In genomic region chr4:148760152-148760551, GRCm38 (mm10) we compare ENCODE assay signal across 26 mouse cellular contexts.
"Had no signal": no experiment of that assay in that cellular context is flagged by ENCODE, and none has a peak within 500 bp of the region (broad histone marks: within the 10 kb centered on the region; RNA-seq: fewer than 3 reads in every experiment).

No protein-coding gene starts in this region.

- H3K27ac ChIP-seq: heart, embryonic 10.5 days; hindbrain, embryonic 10.5 days; hindbrain, embryonic 12.5 days; hindbrain, embryonic 14.5 days; intestine, embryonic 15.5 days; kidney, embryonic 15.5 days; layer of hippocampus, adult 2 months; left cerebral cortex, adult 2 months; limb, embryonic 10.5 days; limb, embryonic 12.5 days; liver, embryonic 12.5 days had no signal

- ATAC-seq: hindbrain, embryonic 16.5 days; inflammation-experienced regulatory T-cells, adult 6 months; intestine, embryonic 15.5 days; liver, embryonic 12.5 days had no signal

- H3K9ac ChIP-seq: heart, embryonic 12.5 days; hindbrain, embryonic 12.5 days; hindbrain, embryonic 14.5 days; intestine, embryonic 15.5 days; kidney, embryonic 15.5 days; limb, embryonic 12.5 days; liver, embryonic 12.5 days had no signal

- H3K4me1 ChIP-seq: heart, embryonic 10.5 days; heart, embryonic 12.5 days; hindbrain, embryonic 12.5 days; intestine, embryonic 15.5 days; kidney, embryonic 15.5 days; limb, embryonic 12.5 days; liver, embryonic 12.5 days had no signal

- H3K36me3 ChIP-seq: heart, embryonic 10.5 days; heart, embryonic 12.5 days; hindbrain, embryonic 10.5 days; hindbrain, embryonic 12.5 days; intestine, embryonic 15.5 days; kidney, embryonic 15.5 days; limb, embryonic 10.5 days; limb, embryonic 12.5 days; liver, embryonic 12.5 days had no signal

- H3K9me3 ChIP-seq: heart, embryonic 10.5 days; heart, embryonic 12.5 days; hindbrain, embryonic 10.5 days; hindbrain, embryonic 12.5 days; intestine, embryonic 15.5 days; kidney, embryonic 15.5 days; limb, embryonic 10.5 days; liver, embryonic 12.5 days had no signal

- DNase-seq: gastrocnemius, postnatal 14 days; gastrocnemius, postnatal 36 days; heart, adult 18-20 months; heart, postnatal 10 days; heart, postnatal 4 days; kidney, adult 11 months; kidney, adult 2 months; kidney, adult 9 months; kidney, postnatal 10 days; kidney, postnatal 25 days; kidney, postnatal 4 days; liver had no signal

- H3K27me3 ChIP-seq: heart, embryonic 12.5 days; intestine, embryonic 15.5 days; kidney, embryonic 15.5 days; limb, embryonic 12.5 days; liver, embryonic 12.5 days had no signal

- H3K4me3 ChIP-seq: heart, embryonic 10.5 days; heart, embryonic 12.5 days; hindbrain, embryonic 10.5 days; hindbrain, embryonic 12.5 days; intestine, embryonic 15.5 days; kidney, embryonic 15.5 days; layer of hippocampus, adult 2 months; left cerebral cortex, adult 2 months; limb, embryonic 10.5 days; limb, embryonic 12.5 days; liver, embryonic 12.5 days had no signal
